Mouse (Mus musculus): Measurements from ENCODE around the gene Nrde2.

GRCm38 (mm10) chr12:100152466-100152865 lies 7.0 kb downstream of the Nrde2 start:
- TF ChIP-seq POLR2A (IDR thresholded peaks at IDR 0.05; ENCODE audit: extremely low read depth, insufficient read depth, low read length) (no peak), CTCF (IDR thresholded peaks at IDR 0.05; ENCODE audit: extremely low read depth, insufficient read depth, low read length) (no peak)

Measured in cortical plate, adult 2 months (tissue).